Mouse (Mus musculus): ENCODE data around the gene 4930415O20Rik. TPM values are rescaled to one million over a fixed set of nuclear protein-coding genes. Genes with fewer than 3 reads are reported as not detected.
A peak's percentile ranks its signal among the peaks of the same experiment; 100 is the strongest.

The 4930415O20Rik gene
- polyA plus RNA-seq, 1 experiment: 0.09 TPM

- no peak overlapping the region for H3ac ChIP-seq (ENCODE audit: control insufficient read depth, insufficient read length, low read depth)
- TF ChIP-seq CEBPB (IDR thresholded peaks at IDR 0.05; ENCODE audit: low read depth): no peak
- TF ChIP-seq MYOG (IDR thresholded peaks at IDR 0.05; ENCODE audit: control insufficient read depth, extremely low read depth, insufficient read length): no peak
- TF ChIP-seq FOSL1 (IDR thresholded peaks at IDR 0.05; ENCODE audit: insufficient read depth, low read length, poor library complexity, severe bottlenecking): no peak
- TF ChIP-seq MAX (IDR thresholded peaks at IDR 0.05): no peak
- no peak for TF ChIP-seq MYOD1 (IDR thresholded peaks at IDR 0.05; ENCODE audit: control insufficient read depth, insufficient read length, low read depth)
- no peak for TF ChIP-seq CTCF (IDR thresholded peaks at IDR 0.05; ENCODE audit: control insufficient read depth, insufficient read depth, insufficient read length)
- TF ChIP-seq USF1 (IDR thresholded peaks at IDR 0.05; ENCODE audit: low read depth): no peak
- H3K36me3 ChIP-seq (ENCODE audit: control insufficient read depth, insufficient read depth): peaks cover 56% of the 10 kb centered on the region
- H3K4me3 ChIP-seq (ENCODE audit: insufficient read depth, poor library complexity, severe bottlenecking): no peak overlapping the region
- peaks cover 30% of the 10 kb centered on the region for H3K79me3 ChIP-seq (ENCODE audit: low read depth)
- no peaks in the 10 kb centered on the region for H3K27me3 ChIP-seq (ENCODE audit: control insufficient read depth, insufficient read depth, insufficient read length)
- H3K79me2 ChIP-seq (ENCODE audit: control insufficient read depth, insufficient read depth): peaks cover 79% of the 10 kb centered on the region
Measured at GRCm38 (mm10) chr15:98602921-98603458, 32.2 kb downstream of the 4930415O20Rik start.

GRCm38 (mm10) chr15:98604041-98604575 lies 33.3 kb downstream of the 4930415O20Rik start:
- H3ac ChIP-seq (ENCODE audit: control insufficient read depth, insufficient read length, low read depth): no peak overlapping the region
- no peak overlapping the region for H3K4me3 ChIP-seq (ENCODE audit: insufficient read depth, poor library complexity, severe bottlenecking)
- peaks cover 46% of the 10 kb centered on the region for H3K36me3 ChIP-seq (ENCODE audit: control insufficient read depth, insufficient read depth)
- H3K27me3 ChIP-seq (ENCODE audit: control insufficient read depth, insufficient read depth, insufficient read length): no peaks in the 10 kb centered on the region
- TF ChIP-seq CEBPB (IDR thresholded peaks at IDR 0.05; ENCODE audit: low read depth) (no peak), MYOD1 (IDR thresholded peaks at IDR 0.05; ENCODE audit: control insufficient read depth, insufficient read length, low read depth) (no peak), CTCF (IDR thresholded peaks at IDR 0.05; ENCODE audit: control insufficient read depth, insufficient read depth, insufficient read length) (no peak), USF1 (IDR thresholded peaks at IDR 0.05; ENCODE audit: low read depth) (no peak), MAX (IDR thresholded peaks at IDR 0.05) (no peak), FOSL1 (IDR thresholded peaks at IDR 0.05; ENCODE audit: insufficient read depth, low read length, poor library complexity, severe bottlenecking) (no peak), MYOG (IDR thresholded peaks at IDR 0.05; ENCODE audit: control insufficient read depth, extremely low read depth, insufficient read length) (no peak)
- peaks cover 89% of the 10 kb centered on the region for H3K79me2 ChIP-seq (ENCODE audit: control insufficient read depth, insufficient read depth)
- peaks cover 32% of the 10 kb centered on the region for H3K79me3 ChIP-seq (ENCODE audit: low read depth)

- H3K79me3 ChIP-seq (ENCODE audit: low read depth): peaks cover 31% of the 10 kb centered on the region
- H3K4me3 ChIP-seq (ENCODE audit: insufficient read depth, poor library complexity, severe bottlenecking): no peak overlapping the region
- H3ac ChIP-seq (ENCODE audit: control insufficient read depth, insufficient read length, low read depth): no peak overlapping the region
- TF ChIP-seq CTCF (IDR thresholded peaks at IDR 0.05; ENCODE audit: control insufficient read depth, insufficient read depth, insufficient read length) (no peak), FOSL1 (IDR thresholded peaks at IDR 0.05; ENCODE audit: insufficient read depth, low read length, poor library complexity, severe bottlenecking) (no peak), MYOD1 (IDR thresholded peaks at IDR 0.05; ENCODE audit: control insufficient read depth, insufficient read length, low read depth) (no peak), MYOG (IDR thresholded peaks at IDR 0.05; ENCODE audit: control insufficient read depth, extremely low read depth, insufficient read length) (no peak), MAX (IDR thresholded peaks at IDR 0.05) (no peak), CEBPB (IDR thresholded peaks at IDR 0.05; ENCODE audit: low read depth) (no peak), USF1 (IDR thresholded peaks at IDR 0.05; ENCODE audit: low read depth) (no peak)
- H3K27me3 ChIP-seq (ENCODE audit: control insufficient read depth, insufficient read depth, insufficient read length): no peaks in the 10 kb centered on the region
- peaks cover 72% of the 10 kb centered on the region for H3K79me2 ChIP-seq (ENCODE audit: control insufficient read depth, insufficient read depth)
- H3K36me3 ChIP-seq (ENCODE audit: control insufficient read depth, insufficient read depth): peaks cover 28% of the 10 kb centered on the region
Measured at GRCm38 (mm10) chr15:98606051-98606536, 35.3 kb downstream of the 4930415O20Rik start.

DNA sequence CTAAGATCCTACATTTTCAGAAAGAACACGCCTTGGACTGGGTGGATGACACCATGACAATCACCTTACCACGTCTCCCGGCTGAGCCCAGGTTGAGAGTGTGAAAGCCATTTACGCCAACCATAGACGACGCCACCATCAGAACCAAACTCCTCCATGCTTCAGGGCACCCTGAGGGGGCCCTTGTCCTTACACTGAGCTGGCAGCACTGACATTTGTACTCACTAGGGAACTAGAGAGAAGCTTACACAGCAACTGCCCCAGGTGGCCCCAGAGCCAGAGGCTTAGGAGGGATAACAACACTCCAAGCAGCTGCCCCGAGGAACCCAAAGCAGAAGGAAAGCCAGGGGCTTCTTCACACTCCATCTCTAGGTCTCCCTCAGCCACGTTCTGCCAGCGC lies 35.9 kb downstream of the 4930415O20Rik start:
- H3K79me2 ChIP-seq (ENCODE audit: control insufficient read depth, insufficient read depth): peaks cover 66% of the 10 kb centered on the region
- H3K4me3 ChIP-seq (ENCODE audit: insufficient read depth, poor library complexity, severe bottlenecking): no peak overlapping the region
- H3K79me3 ChIP-seq (ENCODE audit: low read depth): peaks cover 29% of the 10 kb centered on the region
- H3ac ChIP-seq (ENCODE audit: control insufficient read depth, insufficient read length, low read depth): no peak overlapping the region
- peaks cover 21% of the 10 kb centered on the region for H3K36me3 ChIP-seq (ENCODE audit: control insufficient read depth, insufficient read depth)
- H3K27me3 ChIP-seq (ENCODE audit: control insufficient read depth, insufficient read depth, insufficient read length): no peaks in the 10 kb centered on the region
- TF ChIP-seq USF1 (IDR thresholded peaks at IDR 0.05; ENCODE audit: low read depth): no peak

GRCm38 (mm10) chr15:98607557-98607956 lies 36.8 kb downstream of the 4930415O20Rik start:
- H3K36me3 ChIP-seq (ENCODE audit: control insufficient read depth, insufficient read depth): peaks cover 17% of the 10 kb centered on the region
- peaks cover 64% of the 10 kb centered on the region for H3K79me2 ChIP-seq (ENCODE audit: control insufficient read depth, insufficient read depth)
- no peaks in the 10 kb centered on the region for H3K27me3 ChIP-seq (ENCODE audit: control insufficient read depth, insufficient read depth, insufficient read length)
- peaks cover 27% of the 10 kb centered on the region for H3K79me3 ChIP-seq (ENCODE audit: low read depth)
- TF ChIP-seq FOSL1 (IDR thresholded peaks at IDR 0.05; ENCODE audit: insufficient read depth, low read length, poor library complexity, severe bottlenecking) (no peak), USF1 (IDR thresholded peaks at IDR 0.05; ENCODE audit: low read depth) (no peak), MYOD1 (IDR thresholded peaks at IDR 0.05; ENCODE audit: control insufficient read depth, insufficient read length, low read depth) (no peak), MYOG (IDR thresholded peaks at IDR 0.05; ENCODE audit: control insufficient read depth, extremely low read depth, insufficient read length) (no peak), CTCF (IDR thresholded peaks at IDR 0.05; ENCODE audit: control insufficient read depth, insufficient read depth, insufficient read length) (no peak), MAX (IDR thresholded peaks at IDR 0.05) (no peak), CEBPB (IDR thresholded peaks at IDR 0.05; ENCODE audit: low read depth) (no peak)
- peak overlapping the region; percentile 63 for H3K4me3 ChIP-seq (ENCODE audit: insufficient read depth, poor library complexity, severe bottlenecking)
- H3ac ChIP-seq (ENCODE audit: control insufficient read depth, insufficient read length, low read depth): no peak overlapping the region

All from C2C12 (cell line).